Mouse (Mus musculus) layer of hippocampus, adult 2 months (tissue): Measurements from ENCODE around the gene Tead3. TPM values are rescaled to one million over a fixed set of nuclear protein-coding genes. Genes with fewer than 3 reads are reported as not detected.

Experiments used
- DNase-seq, 2 experiments: peaks; one replicate each; pipeline ENCODE4 v3.0.0; 2022; ENCODE audit warnings: low spot score in 2 of 2
- H3K27ac ChIP-seq: fragments of 200-600 bp; 2 replicates; pipeline ENCODE4 v1.8.1; 2022
- H3K4me3 ChIP-seq: fragments of 200-600 bp; 2 replicates; pipeline ENCODE4 v1.8.1; 2022; ENCODE audit warnings: mild to moderate bottlenecking
- CTCF ChIP-seq: fragments of 200-600 bp; conservative IDR thresholded peaks from 2 replicates; pipeline ENCODE4 v1.8.1; 2022; ENCODE audit warnings: antibody characterized with exemption, mild to moderate bottlenecking, moderate library complexity
- long read RNA-seq, 2 experiments: library from polyadenylated mRNA; stranded (forward); transcript quantifications; one replicate each; pipeline ENCODE4 v2.0.0; 2021; ENCODE audit warnings: borderline mapping rate in 2 of 2
- total RNA-seq, 2 experiments: library from RNA; stranded (reverse); gene quantifications; 2 replicates each; pipeline ENCODE4 v1.2.3; 2021

Tead3 gene
- total RNA-seq: 1 to 10 TPM; 3.0 to 3.2 TPM
- long read RNA-seq, experiment 1, partial matches to known transcripts: 2 of 2 reads
- long read RNA-seq, experiment 1, other reads (novel, unspliced or antisense): 0 of 2 reads
- long read RNA-seq, experiment 2, partial matches to known transcripts: 1 of 2 reads
- long read RNA-seq, experiment 2, other reads (novel, unspliced or antisense): 1 of 2 reads

GRCm38 (mm10) chr17:28350466-28351352 is at the start of gene Tead3:
TSS of gene Tead3 (minus strand) at chr17:28350817.
- DNase-seq: no peak
- peak within 1 kb of the TSS; percentile 61 for H3K4me3 ChIP-seq
- H3K27ac ChIP-seq: peak within 1 kb of the TSS; percentile 69
- no peak for TF ChIP-seq CTCF

- no peak for DNase-seq
Measured at GRCm38 (mm10) chr17:28394994-28395393, 44.4 kb upstream of the Tead3 start.

GRCm38 (mm10) chr17:28394051-28394765 is 43.6 kb upstream of the Tead3 start:
- no peak overlapping the region for H3K4me3 ChIP-seq
- no peak for TF ChIP-seq CTCF

More at GRCm38 (mm10) chr17:28394994-28395393, 44.4 kb upstream of the Tead3 start:
- Histone ChIP-seq H3K27ac (no peak overlapping the region), H3K4me3 (no peak overlapping the region)
- TF ChIP-seq CTCF: no peak

GRCm38 (mm10) chr17:28391568-28392432 is 41.2 kb upstream of the Tead3 start:
- no peak overlapping the region for H3K4me3 ChIP-seq
- no peak for TF ChIP-seq CTCF
- H3K27ac ChIP-seq: no peak overlapping the region
- no peak for DNase-seq

More at GRCm38 (mm10) chr17:28394051-28394765, 43.6 kb upstream of the Tead3 start:
- no peak for DNase-seq
- H3K27ac ChIP-seq: no peak overlapping the region

GRCm38 (mm10) chr17:28388534-28388933 is 37.9 kb upstream of the Tead3 start:
- Histone ChIP-seq H3K4me3 (no peak overlapping the region), H3K27ac (no peak overlapping the region)
- no peak for DNase-seq
- no peak for TF ChIP-seq CTCF

GRCm38 (mm10) chr17:28386150-28386905 is 35.7 kb upstream of the Tead3 start:
- TF ChIP-seq CTCF: peak; percentile 95
- DNase-seq: peak; percentile 58 to 87
- H3K4me3 ChIP-seq: peak overlapping the region; percentile 41; the same call in 1 of the 2 replicates
- H3K27ac ChIP-seq: no peak overlapping the region

- no peak overlapping the region for H3K27ac ChIP-seq
- no peak for DNase-seq
- no peak overlapping the region for H3K4me3 ChIP-seq
- TF ChIP-seq CTCF: peak; percentile 69
Measured at GRCm38 (mm10) chr17:28384298-28384697, 33.7 kb upstream of the Tead3 start.

- DNase-seq: no peak
- TF ChIP-seq CTCF: no peak
- H3K27ac ChIP-seq: no peak overlapping the region
- no peak overlapping the region for H3K4me3 ChIP-seq
Measured at GRCm38 (mm10) chr17:28380255-28380654, 29.6 kb upstream of the Tead3 start.

GRCm38 (mm10) chr17:28375592-28376061 is 25.0 kb upstream of the Tead3 start:
- TF ChIP-seq CTCF: no peak
- DNase-seq: no peak
- Histone ChIP-seq H3K27ac (no peak overlapping the region), H3K4me3 (no peak overlapping the region)

GRCm38 (mm10) chr17:28374494-28374893 is 23.9 kb upstream of the Tead3 start:
- no peak for TF ChIP-seq CTCF
- DNase-seq: no peak
- H3K27ac ChIP-seq: no peak overlapping the region
- H3K4me3 ChIP-seq: no peak overlapping the region

- peak in 1 of 2 experiments; percentile 38 for DNase-seq
- H3K4me3 ChIP-seq: no peak overlapping the region
- peak; percentile 79 for TF ChIP-seq CTCF
- no peak overlapping the region for H3K27ac ChIP-seq
Measured at GRCm38 (mm10) chr17:28373821-28374220, 23.2 kb upstream of the Tead3 start.
